Mouse (Mus musculus): ENCODE results near the gene Sgtb.

Sgtb gene

DNA sequence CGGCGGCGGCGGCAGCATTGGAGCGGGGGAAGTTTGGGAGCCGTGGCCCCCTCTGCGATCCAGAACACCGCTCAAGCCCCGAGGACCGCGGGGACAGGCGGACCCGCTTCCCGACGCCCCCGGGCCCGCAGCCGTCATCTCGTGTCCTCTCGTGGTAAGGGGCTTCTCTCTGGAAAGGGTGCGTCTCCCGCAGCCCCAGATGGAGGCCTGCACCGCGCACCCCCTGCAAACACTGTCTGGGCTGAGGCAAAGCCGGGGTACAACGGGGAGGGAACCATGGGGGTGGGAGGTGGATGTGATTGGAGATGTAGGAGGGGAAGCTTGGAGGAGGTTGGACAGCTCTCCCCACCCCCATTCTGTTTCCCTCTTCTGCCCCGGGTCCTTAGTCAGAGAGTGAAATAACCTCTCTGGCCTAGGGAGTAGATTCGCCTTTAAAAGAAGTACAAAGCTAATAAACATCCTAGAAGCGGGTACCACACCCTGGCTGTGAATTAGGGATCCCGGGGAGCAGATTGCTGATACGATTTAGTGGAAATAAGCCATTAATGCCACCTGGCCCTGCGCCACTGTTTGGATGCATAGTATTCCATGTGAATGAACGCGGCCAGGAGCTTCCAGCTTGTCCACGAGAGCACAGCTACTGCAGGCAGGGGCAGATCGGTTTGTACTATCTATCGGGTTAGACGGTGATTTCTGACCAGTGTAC, 428 bp downstream of the Sgtb start:
- peak; percentile 5 for DNase-seq

DNA sequence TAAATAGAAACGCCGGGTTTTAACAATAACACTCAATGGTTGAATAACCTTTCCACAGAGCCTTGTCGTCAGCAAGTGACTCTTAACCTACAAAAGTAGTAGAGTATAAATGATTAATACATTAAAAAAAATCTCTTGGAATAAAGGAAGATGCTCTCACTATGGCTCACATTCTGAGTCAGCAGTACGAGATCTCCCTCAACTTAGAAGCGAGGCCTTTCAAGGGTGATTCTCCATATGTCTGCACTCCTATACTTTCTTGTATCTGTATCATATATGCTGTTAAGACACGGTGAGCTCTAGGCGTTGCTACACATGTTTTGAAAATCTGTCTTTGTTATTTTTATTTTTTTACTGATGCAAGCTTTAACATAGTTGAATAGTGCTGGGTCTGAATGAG, 985 bp downstream of the Sgtb start:
- DNase-seq = no peak

DNA sequence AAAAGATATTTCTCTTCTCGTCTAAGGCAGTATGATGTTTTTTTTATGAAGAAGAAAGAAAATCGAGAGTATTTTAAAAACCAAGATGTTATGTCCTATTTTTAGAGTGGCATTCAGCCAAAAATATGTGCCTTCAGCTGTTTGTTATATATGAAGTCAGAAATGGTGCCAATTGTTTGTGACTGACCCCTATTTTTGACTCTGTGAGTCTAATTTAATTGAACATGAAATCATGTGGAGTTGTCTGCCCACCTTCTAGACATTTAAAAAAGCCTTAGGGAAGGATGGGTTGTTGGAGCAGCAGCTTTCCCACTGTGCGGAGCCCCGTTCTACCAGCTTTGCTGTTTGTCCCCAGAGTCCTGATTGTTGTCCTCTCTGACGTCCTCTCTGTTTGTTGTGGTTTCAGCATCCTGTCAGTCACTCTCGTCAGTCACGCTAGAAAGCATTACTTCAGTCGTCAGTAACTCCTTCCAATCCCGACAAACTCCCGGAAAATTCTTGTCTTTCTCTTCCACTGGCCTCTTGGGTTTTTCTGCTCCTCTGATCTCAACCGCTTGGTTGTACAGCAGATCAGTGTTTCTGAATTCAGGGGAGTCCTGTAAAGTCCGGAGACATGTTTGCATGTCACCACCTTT, 2.8 kb downstream of the Sgtb start:
- DNase-seq = no peak

DNA sequence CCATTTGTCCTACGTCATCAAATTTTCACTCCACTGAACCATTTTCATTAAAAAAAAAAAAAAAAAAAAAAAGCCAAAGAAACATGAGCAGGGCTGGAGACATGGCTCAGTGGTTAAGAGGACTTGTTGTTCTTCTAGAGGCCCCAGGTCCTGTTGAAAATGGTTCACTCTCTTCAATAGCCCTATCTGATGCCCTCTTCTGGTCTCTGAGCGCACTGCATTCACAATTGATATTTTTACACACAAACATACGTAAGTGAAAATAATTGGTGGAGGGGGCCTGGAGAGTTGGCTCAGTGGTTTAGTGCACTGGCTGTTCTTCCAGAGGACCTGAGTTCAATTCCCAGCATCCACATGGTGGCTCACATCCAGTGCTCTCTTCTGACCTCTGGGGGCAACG, 4.2 kb downstream of the Sgtb start:
- no peak for DNase-seq

DNA sequence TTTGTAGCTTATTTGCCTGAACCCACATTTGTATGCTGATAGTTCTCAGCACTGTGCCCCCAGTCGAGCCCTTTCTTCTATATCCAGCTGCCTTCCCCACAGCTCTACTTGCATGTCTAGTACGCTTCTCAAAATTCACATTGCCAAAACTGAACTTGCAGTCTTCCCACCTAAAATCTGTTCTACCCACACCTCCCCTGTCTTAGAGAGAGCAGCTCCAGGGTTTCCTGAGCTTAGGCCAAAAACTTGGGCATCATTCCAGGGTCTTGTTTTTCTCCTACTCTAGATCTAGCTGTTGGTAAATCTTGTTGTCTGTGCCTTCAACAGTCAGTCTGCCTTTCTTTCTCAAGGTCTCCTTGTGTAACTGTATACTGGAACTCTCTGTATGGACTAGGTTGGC, 5.3 kb downstream of the Sgtb start:
- no peak for DNase-seq

DNA sequence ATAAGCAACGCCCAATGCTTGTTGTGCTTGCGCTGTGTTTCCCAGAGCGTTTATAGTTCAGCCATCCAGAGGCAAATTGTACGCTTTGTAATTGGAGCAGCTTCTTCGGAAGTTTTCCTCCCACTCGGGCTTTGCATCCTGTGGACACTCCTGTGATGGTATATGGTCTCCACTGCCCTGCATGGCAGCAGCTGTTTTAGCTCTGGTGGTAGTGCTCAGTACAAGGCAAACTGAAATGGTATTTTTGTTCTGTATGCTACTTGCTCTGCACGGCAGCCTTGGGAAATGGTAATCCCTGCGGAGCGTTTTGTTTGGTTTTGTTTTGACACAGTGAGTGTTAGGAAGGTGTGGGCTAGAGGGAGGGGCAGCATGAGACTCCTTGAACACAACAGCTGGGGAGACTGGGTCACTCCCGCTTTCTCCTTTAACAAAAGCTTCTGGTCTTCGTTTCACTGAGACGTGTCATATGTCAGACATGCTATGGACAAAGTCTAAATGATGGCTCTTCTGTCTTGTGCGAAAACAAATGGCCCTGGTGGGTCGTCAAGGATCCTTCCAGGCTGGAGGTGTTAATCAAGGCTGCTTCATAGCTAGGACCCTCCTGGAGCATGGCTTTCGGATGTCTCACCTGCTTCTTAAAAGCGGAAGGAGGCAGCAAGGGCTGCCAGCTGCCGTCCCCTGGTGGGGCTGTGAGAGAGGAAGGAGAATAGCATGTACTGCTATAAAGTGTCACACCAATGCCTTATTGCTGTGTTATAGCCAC, 12.7 kb downstream of the Sgtb start:
- no peak for DNase-seq

DNA sequence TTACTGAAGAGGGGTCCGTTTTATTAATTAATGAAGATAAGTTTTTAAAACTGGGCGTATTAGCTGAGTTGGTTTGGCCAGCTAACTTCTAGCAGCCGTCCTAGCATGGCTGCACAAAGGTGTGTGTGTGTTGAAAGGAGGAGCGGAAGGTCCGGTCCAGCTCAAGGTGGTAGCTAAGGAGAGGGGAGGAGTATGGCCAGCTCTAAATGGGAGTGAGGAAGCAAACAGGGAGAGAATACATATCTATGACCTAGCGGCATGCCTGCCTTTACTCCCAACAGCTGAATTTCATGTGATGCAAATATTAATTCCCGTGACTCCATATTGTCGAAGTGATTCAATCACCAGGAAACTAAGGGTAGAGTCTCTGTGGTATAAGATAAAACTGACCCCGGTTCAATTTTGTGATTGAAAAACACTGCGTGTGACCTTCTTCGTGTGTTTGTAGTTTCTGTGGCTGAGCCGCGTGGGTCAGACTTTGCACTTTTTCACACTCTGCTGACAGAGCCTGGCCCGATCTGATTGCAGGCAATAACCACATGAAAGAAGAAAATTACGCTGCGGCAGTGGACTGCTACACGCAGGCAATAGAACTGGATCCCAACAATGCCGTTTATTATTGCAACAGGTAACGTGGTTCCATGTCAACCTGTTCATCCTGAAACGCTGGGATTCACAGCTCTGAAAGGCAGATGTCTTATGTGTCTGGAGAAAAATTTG, 14.3 kb downstream of the Sgtb start:
- no peak for DNase-seq

DNA sequence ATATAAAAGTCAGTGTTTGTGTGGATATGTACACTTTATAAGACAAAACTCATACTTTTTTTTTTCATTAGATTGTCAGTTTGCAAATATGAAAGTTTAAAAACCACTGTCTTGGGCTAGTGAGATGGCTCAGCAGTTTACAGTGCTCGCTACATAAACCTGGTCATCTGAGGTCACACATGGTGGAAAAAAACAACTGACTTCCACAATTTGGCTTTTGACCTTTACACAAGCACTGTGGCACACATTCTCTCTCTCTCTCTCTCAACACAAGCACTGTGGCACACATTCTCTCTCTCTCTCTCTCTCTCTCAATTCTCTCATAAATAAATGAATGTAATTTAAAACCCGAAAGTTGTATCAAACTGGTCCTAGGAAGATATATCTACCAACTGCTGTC, 23.0 kb downstream of the Sgtb start:
- no peak for DNase-seq

DNA sequence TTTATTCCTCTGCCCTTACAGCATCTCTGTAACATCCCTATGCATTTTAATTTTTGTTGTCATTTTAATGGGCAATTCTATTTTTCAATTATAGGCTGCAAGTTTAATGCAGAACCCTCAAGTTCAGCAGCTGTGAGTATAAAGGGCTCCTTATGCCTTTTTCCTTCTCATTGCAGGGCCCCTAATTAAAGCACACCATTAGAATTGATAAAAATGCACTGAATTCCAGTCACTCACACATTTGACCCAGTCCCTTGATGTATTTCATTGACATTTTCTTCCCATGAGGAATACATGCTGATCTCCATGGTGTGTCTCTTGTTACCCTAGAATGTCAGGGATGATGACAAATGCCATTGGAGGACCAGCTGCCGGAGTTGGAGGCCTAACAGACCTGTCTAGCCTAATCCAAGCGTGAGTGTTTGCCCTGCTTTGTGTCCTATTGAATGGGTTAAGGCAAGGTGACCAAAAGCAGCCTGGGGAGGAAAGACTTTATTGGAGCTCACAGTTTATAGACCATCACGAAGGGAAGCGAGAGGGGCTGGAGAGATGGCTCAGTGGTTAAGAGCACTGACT, 25.1 kb downstream of the Sgtb start:
- no peak for DNase-seq

DNA sequence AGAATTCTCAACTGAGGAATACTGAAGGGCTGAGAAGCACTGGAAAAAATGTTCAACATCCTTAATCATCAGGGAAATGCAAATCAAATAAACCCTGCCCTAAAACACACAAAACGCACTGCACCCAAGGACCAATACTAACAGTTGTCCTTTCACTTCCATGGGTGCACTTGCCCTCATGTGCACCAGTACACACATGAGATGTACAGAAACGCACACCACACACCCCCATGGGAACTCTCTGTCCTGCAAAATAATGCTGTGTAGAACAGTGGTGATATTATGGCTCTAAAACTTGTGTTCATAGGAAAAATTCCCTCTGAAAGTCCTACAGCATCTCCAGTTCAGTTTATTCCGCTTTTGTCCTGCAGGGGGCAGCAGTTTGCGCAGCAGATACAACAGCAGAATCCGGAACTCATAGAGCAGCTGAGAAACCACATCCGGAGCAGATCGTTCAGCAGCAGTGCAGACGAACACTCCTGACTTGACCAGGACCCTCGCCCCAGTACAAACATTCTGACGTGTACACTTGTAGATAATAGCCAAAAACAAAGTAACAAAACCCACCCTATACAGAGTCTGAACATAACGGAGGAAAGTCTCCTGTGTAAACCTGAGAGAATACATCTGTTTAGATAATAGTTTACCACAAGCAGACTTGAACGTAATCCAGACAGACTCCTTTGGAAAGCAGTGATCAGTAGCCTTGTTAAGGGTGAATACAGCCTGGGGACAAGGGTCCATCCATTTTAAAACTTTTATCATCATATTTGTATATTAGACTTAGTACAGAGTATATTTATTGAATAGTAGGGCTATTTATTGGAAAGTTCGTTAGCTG, 30.0 kb downstream of the Sgtb start:
- DNase-seq = peak; percentile 86

DNA sequence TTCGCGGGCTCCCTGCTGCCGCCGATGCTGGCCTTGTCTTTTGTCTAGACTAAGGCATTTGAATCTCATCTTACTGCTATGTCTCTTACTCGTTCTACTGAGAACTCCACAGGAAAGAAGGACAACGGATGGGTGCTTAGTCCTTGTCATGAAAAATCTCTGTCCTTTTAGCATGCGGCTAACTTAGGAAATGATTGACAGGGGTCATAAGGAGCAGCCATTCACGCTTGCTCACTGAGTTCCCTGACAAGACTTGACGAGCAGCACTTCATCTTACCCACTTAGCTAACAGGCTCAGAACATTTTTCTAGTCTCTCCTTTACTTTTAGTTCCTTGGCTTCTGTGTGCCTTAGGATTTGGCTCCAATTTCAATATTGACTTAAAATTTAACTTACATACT, 35.3 kb downstream of the Sgtb start:
- DNase-seq = no peak

DNA sequence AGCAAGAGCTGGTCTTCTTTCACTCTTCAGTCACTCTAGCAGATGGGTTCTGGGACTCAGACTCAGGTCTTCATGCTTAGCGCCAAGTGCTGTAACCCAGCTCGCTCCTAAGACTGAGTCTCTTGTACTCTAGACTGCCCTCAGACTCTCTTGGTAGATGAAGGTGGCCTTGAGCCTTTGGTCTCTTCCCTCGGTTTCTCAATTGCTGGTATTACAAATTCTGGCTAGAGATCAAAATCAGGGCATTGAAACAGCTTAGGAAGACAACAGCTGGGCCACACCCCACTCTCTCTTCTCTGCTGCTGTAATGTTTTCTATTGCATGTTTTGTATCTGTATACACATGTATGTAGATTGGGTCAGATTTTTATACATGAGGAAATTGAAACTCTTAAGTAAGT, 36.1 kb downstream of the Sgtb start:
- DNase-seq = no peak

DNA sequence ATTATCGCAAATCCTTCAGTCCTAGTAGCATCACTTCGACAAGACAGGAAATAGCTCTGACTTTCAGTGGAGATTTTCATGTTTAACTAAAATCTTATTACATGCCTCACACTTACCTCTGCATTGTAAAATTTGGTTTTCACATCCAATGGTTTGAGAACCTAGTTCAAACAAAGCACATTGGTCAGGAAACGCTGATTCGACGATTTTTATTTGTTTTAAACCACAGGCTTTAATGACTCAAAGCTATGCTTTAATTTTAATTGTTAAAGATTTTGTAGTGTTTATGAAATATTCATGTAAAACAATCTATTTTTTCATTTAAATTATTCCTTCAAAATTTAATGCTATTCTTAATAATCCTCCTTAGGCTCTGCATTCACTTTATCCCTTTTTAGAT, 44.6 kb downstream of the Sgtb start:
- DNase-seq = no peak

DNA sequence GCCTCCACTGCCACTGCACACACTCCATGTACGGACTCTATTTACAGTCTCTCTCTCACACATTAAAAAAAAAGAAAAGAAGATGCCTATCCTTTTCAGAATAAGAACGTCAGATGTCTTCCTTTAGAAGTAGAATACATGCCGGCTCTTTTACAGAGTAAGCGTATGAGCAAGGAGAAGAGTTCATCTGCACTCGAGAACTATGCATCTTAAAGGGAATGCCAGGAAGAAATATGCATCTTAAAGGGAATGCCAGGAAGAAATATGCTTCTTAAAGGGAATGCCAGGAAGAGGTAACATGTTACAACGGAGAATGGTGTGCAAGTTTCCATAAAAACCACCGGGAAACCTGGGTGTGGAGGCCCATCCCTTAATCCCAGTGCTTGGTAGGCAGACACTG, 45.6 kb downstream of the Sgtb start:
- no peak for DNase-seq

DNA sequence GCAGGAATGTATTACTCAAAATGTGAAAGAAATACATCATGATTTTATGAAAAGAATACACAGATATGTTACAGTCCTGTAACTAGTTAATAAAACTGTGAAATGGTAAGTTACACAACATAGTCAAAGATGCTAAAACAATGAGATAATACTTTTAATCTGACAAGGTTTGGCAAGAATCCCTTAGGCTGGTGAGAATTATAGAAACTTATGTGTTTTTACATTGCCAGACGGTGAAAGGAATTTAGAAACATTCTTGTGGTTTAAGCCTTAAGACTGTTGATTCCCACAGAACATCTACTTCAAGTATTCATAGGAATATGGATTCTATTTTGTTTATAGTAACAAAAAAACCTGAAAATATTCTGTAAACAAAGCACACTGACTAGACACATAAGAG, 46.1 kb downstream of the Sgtb start:
- DNase-seq = no peak

DNA sequence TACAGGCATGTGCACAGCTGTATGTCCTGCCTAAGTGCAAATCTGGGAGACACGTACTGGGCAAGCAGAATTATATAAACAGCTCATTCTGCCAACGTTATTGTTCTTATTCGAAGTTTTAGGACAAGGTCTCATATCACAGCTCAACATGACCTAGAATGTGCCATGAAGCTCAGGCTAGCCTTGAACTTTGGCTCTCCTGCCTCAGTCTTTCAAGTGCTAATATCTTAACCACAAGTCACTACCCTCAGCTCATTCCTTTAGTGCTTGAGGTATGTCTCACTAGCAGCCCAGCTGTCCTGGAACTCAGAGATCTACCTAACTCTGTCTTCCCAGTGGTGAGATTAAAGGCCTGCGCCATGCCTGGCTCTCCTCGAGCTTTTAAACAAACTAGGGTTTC, 62.2 kb downstream of the Sgtb start:
- no peak for DNase-seq

DNA sequence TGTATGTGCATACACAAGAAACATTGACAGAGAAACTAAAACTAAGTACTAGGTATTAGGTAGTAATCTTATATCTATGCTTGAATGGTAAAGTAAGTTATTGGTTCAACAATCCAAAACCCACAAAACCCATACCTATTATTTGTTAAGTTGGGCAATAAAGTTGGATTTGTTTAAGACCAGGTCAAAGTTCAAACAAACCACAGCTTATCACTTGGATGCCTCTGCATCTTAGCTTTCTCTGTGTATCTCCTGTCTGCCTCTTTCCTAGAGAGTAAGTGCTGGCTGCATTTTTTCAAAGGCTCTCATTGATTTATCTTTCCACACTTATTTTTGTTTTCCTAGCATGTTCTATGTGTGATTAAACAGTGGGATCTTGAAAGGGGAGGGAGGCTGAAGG, 63.0 kb downstream of the Sgtb start:
- no peak for DNase-seq

DNA sequence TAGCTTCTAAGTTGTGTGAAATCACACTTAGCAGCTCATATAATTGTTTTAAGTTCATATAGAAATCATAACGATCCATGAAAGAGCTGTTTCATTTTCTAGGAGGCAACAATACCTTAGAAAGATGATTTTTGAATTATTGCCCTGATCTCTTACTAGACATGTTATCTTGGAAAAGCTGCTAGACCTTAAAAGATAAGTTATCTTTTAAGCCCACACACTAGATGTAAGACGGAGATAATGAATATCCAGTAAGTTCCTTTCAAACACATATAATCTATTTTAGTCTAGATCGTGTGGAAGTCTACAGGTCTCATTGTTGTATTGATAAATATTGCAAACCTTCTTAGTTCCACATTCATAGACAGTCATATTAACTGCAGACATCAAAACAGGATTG, 67.3 kb downstream of the Sgtb start:
- no peak for DNase-seq

DNA sequence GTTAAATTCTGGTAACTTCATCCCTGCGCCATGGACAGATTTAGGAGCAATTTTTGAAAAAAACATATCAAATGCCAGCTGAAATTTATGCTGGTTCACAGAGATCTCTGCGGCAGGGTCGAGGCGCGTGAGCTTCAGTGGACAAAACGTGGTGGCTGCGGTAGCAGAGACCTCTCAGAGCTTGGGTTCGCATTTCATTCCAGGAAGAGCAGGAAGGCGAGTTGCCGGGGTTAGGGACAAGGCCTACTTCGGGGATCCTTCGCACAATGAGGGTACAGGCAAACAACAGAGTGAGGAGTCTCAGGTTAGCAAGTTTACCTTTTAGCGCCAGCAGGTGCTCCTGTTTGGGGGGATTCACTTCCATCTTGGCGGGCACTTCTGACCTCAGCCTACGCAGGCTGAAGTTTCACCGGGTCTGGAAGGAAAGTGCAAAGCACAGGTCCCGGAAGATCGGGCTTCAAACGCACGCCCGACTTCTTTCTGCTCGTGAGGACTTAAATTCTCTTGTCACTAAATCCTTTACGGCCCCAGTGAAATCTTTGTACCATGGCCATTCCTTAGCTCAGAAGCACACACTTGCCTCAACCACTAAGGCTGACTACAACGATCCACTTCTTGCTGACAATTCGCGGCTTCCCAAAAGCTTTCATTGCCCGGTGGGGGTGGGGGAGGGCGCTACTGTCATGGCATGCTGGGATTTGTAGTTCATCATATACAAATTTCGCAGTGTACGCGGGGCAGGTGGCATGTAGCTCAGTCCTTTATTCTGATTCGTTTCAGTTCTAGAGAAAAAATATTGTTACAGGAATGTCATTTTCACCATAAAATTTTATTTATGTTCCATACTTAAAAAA, 68.5 kb downstream of the Sgtb start, which contains the start of gene Trappc13:
Gene Trappc13 (minus strand): TSS at position 674 of the 854 bp plus-strand sequence.
- DNase-seq = peak; percentile 84

DNA sequence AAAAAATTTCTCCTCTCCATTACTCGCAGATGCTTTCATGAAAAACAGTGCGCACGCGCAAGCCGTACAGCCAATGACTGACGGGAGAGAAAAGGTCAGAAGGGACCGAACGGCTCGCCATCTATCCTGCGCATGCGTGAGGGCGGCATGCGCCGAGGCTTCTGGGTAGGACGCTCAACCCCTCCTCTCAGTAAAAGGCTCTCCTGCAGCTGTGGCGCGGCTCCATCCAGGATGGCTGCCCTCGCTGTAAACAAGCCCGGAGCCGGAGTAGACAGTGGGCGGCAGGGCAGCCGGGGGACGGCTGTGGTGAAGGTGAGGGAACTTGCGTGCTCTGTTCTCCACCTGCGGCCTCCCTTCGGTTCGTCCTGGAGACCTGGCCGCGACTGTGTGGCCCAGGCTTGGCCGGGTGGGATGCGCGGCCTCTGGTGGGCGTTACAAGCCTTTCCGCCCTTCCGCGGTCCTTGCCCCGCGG, 69.1 kb downstream of the Sgtb start, which contains the start of gene Trim23:
Gene Trim23 (plus strand): TSS at position 148 of the 472 bp plus-strand sequence.
- DNase-seq = peak; percentile 95

Data from thymus, postnatal 25 days (tissue).